Mouse (Mus musculus): ENCODE measurements at regions not wholly inside any gene's neighbourhood (a gene's known extent, or its start where the extent isn't known, plus 50 kb on each side); places are given as distances from the start of the nearest gene placed in this dataset.

DNA sequence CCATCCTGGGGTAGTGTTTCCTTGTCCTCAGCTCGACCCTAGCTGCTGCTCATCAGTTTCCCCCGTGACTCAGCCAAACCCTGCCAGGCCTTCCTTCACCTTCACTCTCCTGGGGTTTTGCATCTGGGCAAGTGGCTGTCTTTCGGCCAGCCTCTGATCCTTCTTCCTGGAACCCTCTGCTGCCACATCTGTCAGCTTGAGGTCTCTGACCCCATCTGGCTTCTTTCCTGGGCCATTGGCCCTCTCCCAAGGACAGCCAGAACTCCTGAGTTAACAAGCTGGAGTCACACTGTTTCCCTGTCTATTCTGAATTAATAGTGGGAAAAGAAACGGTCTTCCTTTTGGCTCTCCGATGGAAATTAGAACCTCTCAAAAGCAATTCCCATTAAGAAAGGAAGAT is 767.5 kb downstream of the Gm826 start:
- Histone ChIP-seq H3K36me3 (no peaks in the 10 kb centered on the region), H3K4me1 (peaks cover 15% of the 10 kb centered on the region), H3K27ac (no peak overlapping the region), H3K9me3 (replicated peaks) (no peaks in the 10 kb centered on the region), H3K4me3 (no peak overlapping the region), H3K27me3 (ENCODE audit: low read depth, poor library complexity, severe bottlenecking) (no peaks in the 10 kb centered on the region; the same call in 1 of the 2 replicates)
- 51% methylated on average over 5 of the region's 5 CpGs for WGBS
- DNase-seq (ENCODE audit: low spot score) = no peak

DNA sequence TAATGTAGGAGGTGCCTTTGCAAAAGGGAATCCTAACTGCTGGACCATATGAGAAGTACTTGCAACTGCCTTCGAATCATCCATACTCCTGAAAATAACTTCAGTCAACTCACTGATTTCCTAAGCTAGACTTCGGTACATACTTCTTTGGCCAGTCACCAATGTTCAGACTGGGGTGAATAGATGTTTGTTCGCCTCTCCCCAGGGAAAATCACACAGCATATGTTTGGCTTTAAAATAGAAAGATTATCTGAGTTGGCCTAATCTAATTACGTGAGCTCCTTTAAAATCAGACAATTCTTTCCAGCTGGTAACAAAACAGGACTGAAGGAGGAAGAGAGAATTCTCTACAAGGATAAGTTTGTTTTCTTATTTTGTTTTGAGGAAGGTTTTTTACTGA is 765.6 kb downstream of the Gm826 start:
- no peak for DNase-seq (ENCODE audit: low spot score)
- Histone ChIP-seq H3K36me3 (no peaks in the 10 kb centered on the region), H3K27me3 (ENCODE audit: low read depth, poor library complexity, severe bottlenecking) (no peaks in the 10 kb centered on the region; the same call in 1 of the 2 replicates), H3K4me1 (peaks cover 15% of the 10 kb centered on the region), H3K4me3 (no peak overlapping the region), H3K27ac (no peak overlapping the region), H3K9me3 (replicated peaks) (no peaks in the 10 kb centered on the region)
- 88% methylated on average over 4 of the region's 4 CpGs for WGBS

DNA sequence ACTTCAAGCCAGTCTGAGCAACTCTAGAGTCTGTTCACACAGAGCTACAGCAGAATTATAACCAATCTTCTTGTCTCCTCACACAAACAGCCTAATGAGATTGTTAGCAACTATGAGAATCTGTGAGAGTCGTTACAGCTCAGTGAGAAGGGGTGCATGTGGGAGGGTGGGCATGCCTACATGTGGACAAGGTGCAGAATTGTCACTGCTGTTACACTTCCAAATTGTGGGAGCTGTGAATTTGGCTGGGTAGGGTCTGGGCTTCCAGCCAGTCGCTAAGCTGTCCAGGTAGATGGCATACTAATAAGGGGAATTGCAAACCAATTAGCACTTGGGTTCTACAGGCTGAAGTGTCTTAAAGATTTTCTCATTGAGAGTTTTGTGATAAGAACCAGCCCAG is 762.1 kb downstream of the Gm826 start:
- no peak for DNase-seq (ENCODE audit: low spot score)
- H3K27ac ChIP-seq = no peak overlapping the region
- peaks cover 20% of the 10 kb centered on the region for H3K4me1 ChIP-seq
- no peaks in the 10 kb centered on the region for H3K9me3 ChIP-seq (replicated peaks)
- no peak overlapping the region for H3K4me3 ChIP-seq
- WGBS = 77% methylated on average over 2 of the region's 2 CpGs
- H3K27me3 ChIP-seq (ENCODE audit: low read depth, poor library complexity, severe bottlenecking) = no peaks in the 10 kb centered on the region
- H3K36me3 ChIP-seq = no peaks in the 10 kb centered on the region

- H3K4me3 ChIP-seq = no peak overlapping the region
- H3K36me3 ChIP-seq = no peaks in the 10 kb centered on the region
- 51% methylated on average over 5 of the region's 5 CpGs for WGBS
Measured at GRCm38 (mm10) chr2:159575271-159575670, 758.7 kb downstream of the Gm826 start.

DNA sequence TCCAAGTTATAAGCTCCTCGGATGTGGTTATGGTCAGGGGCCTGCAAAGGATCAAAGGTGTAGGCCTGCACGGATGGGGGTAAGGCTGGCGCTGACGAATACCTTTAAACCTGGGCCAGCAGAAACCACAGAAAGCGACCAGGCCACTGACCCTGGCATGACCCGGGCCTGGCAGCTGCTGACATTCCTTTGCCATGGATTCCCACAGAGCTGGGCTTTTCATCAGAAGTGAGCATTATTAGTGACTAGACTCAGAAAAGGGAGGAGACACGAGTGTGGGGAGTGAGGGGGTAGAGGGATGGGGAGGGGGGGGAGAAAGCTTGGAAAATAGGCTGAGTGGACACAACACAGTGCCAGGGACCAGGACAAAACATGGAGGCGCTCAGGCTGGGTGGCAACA is 750.9 kb downstream of the Gm826 start:
- no peak for DNase-seq (ENCODE audit: low spot score)
- Histone ChIP-seq H3K4me3 (no peak overlapping the region), H3K27me3 (ENCODE audit: low read depth, poor library complexity, severe bottlenecking) (peaks cover 47% of the 10 kb centered on the region), H3K36me3 (no peaks in the 10 kb centered on the region), H3K9me3 (replicated peaks) (no peaks in the 10 kb centered on the region), H3K27ac (0 out of 2 replicates have a peak overlapping the region, but pooled peaks have one; percentile 34), H3K4me1 (peaks cover 25% of the 10 kb centered on the region)
- WGBS = 39% methylated on average over 8 of the region's 8 CpGs

More at GRCm38 (mm10) chr2:159575271-159575670, 758.7 kb downstream of the Gm826 start:
- no peaks in the 10 kb centered on the region for H3K9me3 ChIP-seq (replicated peaks)
- H3K27ac ChIP-seq = no peak overlapping the region
- peaks cover under 1% of the 10 kb centered on the region; the same call in 1 of the 2 replicates for H3K27me3 ChIP-seq (ENCODE audit: low read depth, poor library complexity, severe bottlenecking)
- DNase-seq (ENCODE audit: low spot score) = no peak
- H3K4me1 ChIP-seq = peaks cover 25% of the 10 kb centered on the region

- H3K4me3 ChIP-seq = no peak overlapping the region
- H3K4me1 ChIP-seq = peaks cover 22% of the 10 kb centered on the region
- DNase-seq (ENCODE audit: low spot score) = no peak
- no peaks in the 10 kb centered on the region for H3K9me3 ChIP-seq (replicated peaks)
- no peaks in the 10 kb centered on the region for H3K36me3 ChIP-seq
- no peak overlapping the region for H3K27ac ChIP-seq
- H3K27me3 ChIP-seq (ENCODE audit: low read depth, poor library complexity, severe bottlenecking) = peaks cover 54% of the 10 kb centered on the region
Measured at GRCm38 (mm10) chr2:159584641-159585040, 749.3 kb downstream of the Gm826 start.

DNA sequence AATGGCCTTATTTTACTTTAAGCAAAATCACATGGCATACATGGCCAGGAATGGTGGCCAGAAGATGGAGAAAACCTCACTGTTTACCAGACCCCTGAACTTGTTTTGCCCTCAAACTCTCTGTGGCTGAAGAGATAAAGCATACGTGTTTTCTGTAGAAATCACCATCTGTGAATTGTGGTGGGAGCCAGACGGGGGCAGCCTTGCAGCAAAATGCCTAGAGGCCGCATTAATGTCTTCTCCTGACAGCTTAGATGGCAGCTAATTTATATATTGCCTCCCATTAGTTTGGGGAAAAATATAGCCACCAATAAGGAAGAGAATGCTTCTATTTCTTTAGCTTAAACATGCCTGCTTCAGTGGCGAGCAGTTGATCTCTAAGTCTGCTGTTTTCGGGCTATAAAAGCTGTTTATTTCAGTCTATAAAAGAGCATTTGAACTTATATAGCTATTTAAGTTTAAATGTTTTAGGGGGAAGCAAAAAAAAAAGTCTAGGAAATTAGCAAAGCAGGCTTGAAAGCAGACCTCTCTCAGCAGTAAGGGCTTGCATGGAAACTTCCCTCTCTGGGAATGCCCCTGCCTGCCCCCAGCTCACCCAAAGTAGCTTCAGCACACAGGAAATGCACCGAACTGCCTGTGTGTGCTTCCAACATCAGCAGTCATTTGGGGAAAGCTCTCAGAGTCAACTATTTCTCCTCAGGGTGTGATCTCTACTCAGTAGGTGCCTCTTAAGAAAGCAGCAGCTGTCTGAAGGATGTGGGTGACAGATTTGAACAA is 747.1 kb downstream of the Gm826 start:
- WGBS = 19% methylated on average over 6 of the region's 6 CpGs
- Histone ChIP-seq H3K4me1 (peaks cover 22% of the 10 kb centered on the region), H3K36me3 (no peaks in the 10 kb centered on the region), H3K27me3 (ENCODE audit: low read depth, poor library complexity, severe bottlenecking) (peaks cover 51% of the 10 kb centered on the region), H3K9me3 (replicated peaks) (no peaks in the 10 kb centered on the region), H3K27ac (peak overlapping the region; percentile 2; the same call in 1 of the 2 replicates), H3K4me3 (no peak overlapping the region)
- peak; percentile 53 for DNase-seq (ENCODE audit: low spot score)

- Histone ChIP-seq H3K27me3 (ENCODE audit: low read depth, poor library complexity, severe bottlenecking) (peaks cover 25% of the 10 kb centered on the region), H3K9me3 (replicated peaks) (no peaks in the 10 kb centered on the region), H3K27ac (no peak overlapping the region), H3K4me1 (peaks cover 20% of the 10 kb centered on the region), H3K36me3 (no peaks in the 10 kb centered on the region), H3K4me3 (no peak overlapping the region)
- DNase-seq (ENCODE audit: low spot score) = no peak
- WGBS = 85% methylated on average over 2 of the region's 2 CpGs
Measured at GRCm38 (mm10) chr2:159591396-159592124, 742.4 kb downstream of the Gm826 start.

- no peaks in the 10 kb centered on the region for H3K36me3 ChIP-seq
- H3K4me1 ChIP-seq = peaks cover 11% of the 10 kb centered on the region
- H3K27me3 ChIP-seq (ENCODE audit: low read depth, poor library complexity, severe bottlenecking) = peaks cover 20% of the 10 kb centered on the region
- no peaks in the 10 kb centered on the region for H3K9me3 ChIP-seq (replicated peaks)
- no peak overlapping the region for H3K4me3 ChIP-seq
- no peak for DNase-seq (ENCODE audit: low spot score)
- no peak overlapping the region for H3K27ac ChIP-seq
- 77% methylated on average over 5 of the region's 5 CpGs for WGBS
Measured at GRCm38 (mm10) chr2:159592841-159593240, 741.1 kb downstream of the Gm826 start.

DNA sequence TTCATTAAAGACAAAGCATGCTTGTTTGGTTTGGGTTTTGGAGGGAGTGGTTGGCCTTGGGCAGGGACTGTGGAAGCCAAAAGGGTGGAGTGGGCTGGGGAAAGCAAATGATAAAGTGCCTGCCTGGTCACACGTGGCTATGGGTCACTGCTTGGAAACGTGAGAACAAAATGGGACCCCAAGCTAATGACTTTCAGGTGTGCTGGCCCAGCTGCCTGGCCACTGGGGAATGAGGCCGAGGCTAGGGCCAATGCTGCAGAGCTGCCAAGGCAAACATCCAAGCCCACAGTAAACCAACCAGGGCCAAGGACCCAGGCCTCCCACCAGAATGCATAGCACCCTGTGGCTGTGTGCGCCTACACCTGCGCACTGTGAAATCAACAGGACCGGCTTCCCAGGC is 737.7 kb downstream of the Gm826 start:
- no peaks in the 10 kb centered on the region for H3K9me3 ChIP-seq (replicated peaks)
- no peaks in the 10 kb centered on the region for H3K36me3 ChIP-seq
- peaks cover 17% of the 10 kb centered on the region for H3K4me1 ChIP-seq
- DNase-seq (ENCODE audit: low spot score) = peak; percentile 70
- 54% methylated on average over 6 of the region's 6 CpGs for WGBS
- H3K27me3 ChIP-seq (ENCODE audit: low read depth, poor library complexity, severe bottlenecking) = peaks cover 8% of the 10 kb centered on the region; the same call in 1 of the 2 replicates
- no peak overlapping the region for H3K4me3 ChIP-seq
- peak overlapping the region; percentile 61; the same call in 1 of the 2 replicates for H3K27ac ChIP-seq

DNA sequence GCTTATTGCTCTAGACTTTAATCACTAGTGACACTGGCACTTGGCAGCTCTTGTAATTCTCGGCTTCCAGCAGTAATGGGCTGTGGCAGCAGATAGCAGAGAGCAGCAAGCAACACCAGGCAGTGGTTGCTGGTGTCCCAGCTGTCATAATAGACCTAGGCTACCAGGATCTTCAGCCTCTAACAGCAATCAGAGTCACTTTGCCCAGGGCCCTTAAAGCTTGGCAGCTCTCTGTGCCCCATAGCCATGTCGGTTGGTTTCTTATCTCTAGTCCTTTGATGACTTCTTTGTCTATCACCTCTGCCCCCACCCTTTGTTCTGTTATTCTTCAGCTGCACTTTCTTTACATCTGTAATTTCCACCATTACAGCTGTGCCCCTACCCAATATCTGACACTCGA is 735.9 kb downstream of the Gm826 start:
- Histone ChIP-seq H3K36me3 (no peaks in the 10 kb centered on the region), H3K4me1 (peaks cover 17% of the 10 kb centered on the region), H3K27ac (no peak overlapping the region), H3K4me3 (no peak overlapping the region), H3K27me3 (ENCODE audit: low read depth, poor library complexity, severe bottlenecking) (peaks cover 7% of the 10 kb centered on the region; the same call in 1 of the 2 replicates), H3K9me3 (replicated peaks) (no peaks in the 10 kb centered on the region)
- WGBS = 44% methylated on average over 3 of the region's 3 CpGs
- no peak for DNase-seq (ENCODE audit: low spot score)

- Histone ChIP-seq H3K9me3 (replicated peaks) (no peaks in the 10 kb centered on the region), H3K4me1 (peaks cover 33% of the 10 kb centered on the region), H3K27me3 (ENCODE audit: low read depth, poor library complexity, severe bottlenecking) (no peaks in the 10 kb centered on the region), H3K36me3 (no peaks in the 10 kb centered on the region), H3K27ac (0 out of 2 replicates have a peak overlapping the region, but pooled peaks have one; percentile 48), H3K4me3 (no peak overlapping the region)
- WGBS = 16% methylated on average over 3 of the region's 3 CpGs
- peak; percentile 45 for DNase-seq (ENCODE audit: low spot score)
Measured at GRCm38 (mm10) chr2:159607191-159607590, 726.8 kb downstream of the Gm826 start.

DNA sequence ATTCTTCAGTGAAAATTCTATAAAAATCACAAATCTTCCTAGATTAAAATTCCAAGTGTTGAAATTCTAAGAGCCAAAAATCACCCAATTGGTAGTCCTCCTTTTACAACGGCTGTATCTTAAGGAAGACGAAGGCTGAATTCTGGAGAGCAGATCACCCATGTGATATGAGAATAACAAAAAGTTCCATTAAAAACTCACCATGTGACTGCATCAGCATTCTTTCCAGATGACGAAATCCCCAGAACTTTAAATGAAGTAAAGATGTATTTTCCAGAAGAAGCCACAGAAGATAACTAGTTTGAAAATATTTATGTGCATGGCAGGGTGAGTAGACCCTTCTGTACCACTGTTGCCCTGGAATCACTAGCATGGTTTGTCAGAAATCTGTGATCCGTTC is 723.5 kb downstream of the Gm826 start:
- DNase-seq (ENCODE audit: low spot score) = no peak
- 89% methylated on average over 4 of the region's 4 CpGs for WGBS
- H3K4me1 ChIP-seq = peaks cover 33% of the 10 kb centered on the region

More for the DNA sequence above, 723.5 kb downstream of the Gm826 start:
- Histone ChIP-seq H3K27ac (no peak overlapping the region), H3K9me3 (replicated peaks) (no peaks in the 10 kb centered on the region), H3K27me3 (ENCODE audit: low read depth, poor library complexity, severe bottlenecking) (no peaks in the 10 kb centered on the region), H3K36me3 (no peaks in the 10 kb centered on the region), H3K4me3 (no peak overlapping the region)

Data from limb, embryonic 10.5 days (tissue).